Mouse (Mus musculus): ENCODE data around the gene Vmn1r15. TPM values are rescaled to one million over a fixed set of nuclear protein-coding genes. Genes with fewer than 3 reads are reported as not detected.

Gene Vmn1r15
- polyA plus RNA-seq (2021) = 0.05 TPM

- in situ Hi-C loops (cut with MboI; ENCODE audit: low pct_unique_long_range_greater_than_20kb) = no loop called here
- TF ChIP-seq CTCF (IDR thresholded peaks at IDR 0.05) = no peak
- POLR2A ChIA-PET = no interaction called here
Observed at GRCm38 (mm10) chr6:57257652-57258051, at the start of gene Vmn1r15. Gene Vmn1r15, plus strand, starts transcription at chr6:57257952.

GRCm38 (mm10) chr6:57231386-57231785 is 26.4 kb upstream of the Vmn1r15 start, which contains the start of gene Vmn1r14:
Gene Vmn1r14, plus strand, starts transcription at chr6:57231686.
- no peaks in the 10 kb centered on the region for H3K27me3 ChIP-seq
- CTCF ChIA-PET = no interaction called here
- ATAC-seq (no peak), DNase-seq (ENCODE audit: low read depth, low spot score) (no peak)
- TF ChIP-seq CTCF (IDR thresholded peaks at IDR 0.05) = no peak
- POLR2A ChIA-PET = no interaction called here
- in situ Hi-C loops (cut with MboI; ENCODE audit: low pct_unique_long_range_greater_than_20kb) = no loop called here

More at GRCm38 (mm10) chr6:57257652-57258051, at the start of gene Vmn1r15:
- H3K27me3 ChIP-seq = peaks cover 15% of the 10 kb centered on the region
- ATAC-seq (no peak), DNase-seq (ENCODE audit: low read depth, low spot score) (no peak)
- CTCF ChIA-PET = no interaction called here

GRCm38 (mm10) chr6:57260990-57261389 is 3.2 kb downstream of the Vmn1r15 start:
- TF ChIP-seq CTCF (IDR thresholded peaks at IDR 0.05) = no peak
- ATAC-seq (no peak), DNase-seq (ENCODE audit: low read depth, low spot score) (no peak)
- POLR2A ChIA-PET = no interaction called here
- CTCF ChIA-PET = no interaction called here
- H3K27me3 ChIP-seq = peaks cover 15% of the 10 kb centered on the region
- in situ Hi-C loops (cut with MboI; ENCODE audit: low pct_unique_long_range_greater_than_20kb) = no loop called here

- DNase-seq (ENCODE audit: low read depth, low spot score) (no peak), ATAC-seq (no peak)
- H3K27me3 ChIP-seq = no peaks in the 10 kb centered on the region
- POLR2A ChIA-PET = no interaction called here
- TF ChIP-seq CTCF (IDR thresholded peaks at IDR 0.05) = no peak
- CTCF ChIA-PET = no interaction called here
- in situ Hi-C loops (cut with MboI; ENCODE audit: low pct_unique_long_range_greater_than_20kb) = no loop called here
Observed at GRCm38 (mm10) chr6:57271881-57272280, 14.1 kb downstream of the Vmn1r15 start.

- ChIA-PET CTCF (no interaction called here), POLR2A (no interaction called here)
- H3K27me3 ChIP-seq = no peaks in the 10 kb centered on the region
- ATAC-seq (no peak), DNase-seq (ENCODE audit: low read depth, low spot score) (no peak)
- no peak for TF ChIP-seq CTCF (IDR thresholded peaks at IDR 0.05)
- in situ Hi-C loops (cut with MboI; ENCODE audit: low pct_unique_long_range_greater_than_20kb) = no loop called here
Observed at GRCm38 (mm10) chr6:57272517-57272916, 14.8 kb downstream of the Vmn1r15 start.

- in situ Hi-C loops (cut with MboI; ENCODE audit: low pct_unique_long_range_greater_than_20kb) = no loop called here
- H3K27me3 ChIP-seq = no peaks in the 10 kb centered on the region
Observed at GRCm38 (mm10) chr6:57278952-57279351, 21.2 kb downstream of the Vmn1r15 start.

More at GRCm38 (mm10) chr6:57278952-57279351, 21.2 kb downstream of the Vmn1r15 start:
- ATAC-seq (no peak), DNase-seq (ENCODE audit: low read depth, low spot score) (no peak)
- ChIA-PET POLR2A (no interaction called here), CTCF (no interaction called here)
- no peak for TF ChIP-seq CTCF (IDR thresholded peaks at IDR 0.05)

Other genes starting within 250 kb of the Vmn1r15 start
- not detected for gene Vmn1r7, start 232.6 kb upstream of the Vmn1r15 start, polyA plus RNA-seq (2021)
- not detected for gene Vmn1r8, start 225.7 kb upstream of the Vmn1r15 start, polyA plus RNA-seq (2021)
- not detected for gene Vmn1r9, start 191.2 kb upstream of the Vmn1r15 start, polyA plus RNA-seq (2021)
- not detected for gene Vmn1r10, start 148.5 kb upstream of the Vmn1r15 start, polyA plus RNA-seq (2021)
- not detected for gene Vmn1r11, start 124.5 kb upstream of the Vmn1r15 start, polyA plus RNA-seq (2021)
- gene Vmn1r12, start 101.0 kb upstream of the Vmn1r15 start, polyA plus RNA-seq (2021) = not detected
- gene Vmn1r13, start 54.7 kb upstream of the Vmn1r15 start, polyA plus RNA-seq (2021) = not detected
- gene Vmn1r14, start 26.3 kb upstream of the Vmn1r15 start, polyA plus RNA-seq (2021) = not detected
- gene Vmn1r16, start 71.5 kb downstream of the Vmn1r15 start, polyA plus RNA-seq (2021) = 0.08 TPM
- gene Vmn1r17, start 105.8 kb downstream of the Vmn1r15 start, polyA plus RNA-seq (2021) = not detected
- gene Vmn1r18, start 137.8 kb downstream of the Vmn1r15 start, polyA plus RNA-seq (2021) = under 0.01 TPM
- gene Vmn1r19, start 145.8 kb downstream of the Vmn1r15 start, polyA plus RNA-seq (2021) = not detected
- gene Vmn1r20, start 171.0 kb downstream of the Vmn1r15 start, polyA plus RNA-seq (2021) = not detected

Data from Patski (cell line).